Mouse (Mus musculus): ENCODE data around the gene Taf1c.

Taf1c gene

DNA sequence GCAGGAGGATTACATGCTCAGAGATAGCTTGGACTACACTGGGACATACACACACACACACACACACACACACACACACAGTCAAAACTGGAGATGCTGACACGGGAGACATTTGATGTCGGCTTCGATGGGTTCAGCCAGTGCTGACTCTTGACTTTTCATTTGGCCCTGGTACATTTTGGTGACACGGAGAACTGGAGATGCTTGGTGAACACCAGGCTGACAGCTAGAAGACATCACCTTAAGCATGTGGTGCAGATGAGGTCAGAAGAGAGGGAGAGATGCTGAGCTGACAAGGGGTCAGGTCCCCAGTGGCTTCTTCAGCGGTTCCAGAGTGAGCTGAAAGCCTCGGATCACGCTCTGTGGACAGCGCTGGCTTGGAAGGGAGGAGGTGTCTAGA lies 18.0 kb upstream of the Taf1c start:
- no peak for DNase-seq (ENCODE audit: low read depth, low spot score)

DNA sequence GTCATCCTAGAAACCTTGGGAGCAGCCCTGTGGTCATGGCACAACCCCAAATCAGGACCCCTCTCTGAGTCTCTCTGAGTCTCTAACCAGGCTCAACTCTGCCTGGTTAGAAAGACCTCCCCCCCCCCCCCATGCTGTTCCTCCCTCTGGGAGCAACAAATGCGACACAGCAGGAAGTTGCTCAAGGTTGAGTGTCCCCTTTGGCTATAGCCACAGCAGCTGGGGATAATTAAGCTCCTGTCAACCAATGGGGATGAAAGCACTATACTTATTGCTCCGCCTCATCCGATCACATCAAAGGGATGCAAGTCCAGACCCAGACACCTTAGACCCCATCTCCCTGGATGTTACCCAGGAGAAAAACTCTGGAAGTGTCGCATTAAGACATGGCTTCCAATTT lies 17.5 kb upstream of the Taf1c start:
- no peak for DNase-seq (ENCODE audit: low read depth, low spot score)

DNA sequence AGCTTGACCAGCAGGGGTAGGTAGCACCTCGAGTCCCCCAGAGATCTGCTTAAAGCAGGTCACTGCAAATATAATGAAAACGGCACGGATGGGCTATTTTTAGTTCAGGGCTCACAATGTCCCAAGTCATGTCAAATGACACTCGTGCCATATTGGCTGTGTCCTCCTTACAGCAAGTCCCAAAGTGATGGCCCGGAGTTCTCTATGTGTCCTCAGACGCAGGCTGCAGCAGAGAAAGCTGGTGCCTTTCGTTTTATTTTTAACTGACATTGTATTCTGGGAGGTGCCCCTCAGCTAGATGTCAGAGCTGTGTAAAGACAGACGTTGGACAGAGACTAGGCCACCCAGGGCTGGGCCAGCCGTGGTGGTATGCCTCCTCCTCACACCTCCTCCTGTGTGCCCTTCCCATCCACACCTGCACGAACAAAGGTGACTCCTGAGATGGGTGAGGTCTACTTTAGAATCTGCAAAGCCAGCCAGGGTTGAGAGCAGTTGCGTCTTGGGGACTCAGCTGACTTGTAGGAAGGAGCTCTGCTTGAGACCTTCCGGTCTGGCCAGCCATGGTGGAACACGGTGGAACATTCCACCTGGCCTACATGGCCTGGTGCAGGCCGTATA lies 15.9 kb upstream of the Taf1c start:
- DNase-seq (ENCODE audit: low read depth, low spot score) = no peak

DNA sequence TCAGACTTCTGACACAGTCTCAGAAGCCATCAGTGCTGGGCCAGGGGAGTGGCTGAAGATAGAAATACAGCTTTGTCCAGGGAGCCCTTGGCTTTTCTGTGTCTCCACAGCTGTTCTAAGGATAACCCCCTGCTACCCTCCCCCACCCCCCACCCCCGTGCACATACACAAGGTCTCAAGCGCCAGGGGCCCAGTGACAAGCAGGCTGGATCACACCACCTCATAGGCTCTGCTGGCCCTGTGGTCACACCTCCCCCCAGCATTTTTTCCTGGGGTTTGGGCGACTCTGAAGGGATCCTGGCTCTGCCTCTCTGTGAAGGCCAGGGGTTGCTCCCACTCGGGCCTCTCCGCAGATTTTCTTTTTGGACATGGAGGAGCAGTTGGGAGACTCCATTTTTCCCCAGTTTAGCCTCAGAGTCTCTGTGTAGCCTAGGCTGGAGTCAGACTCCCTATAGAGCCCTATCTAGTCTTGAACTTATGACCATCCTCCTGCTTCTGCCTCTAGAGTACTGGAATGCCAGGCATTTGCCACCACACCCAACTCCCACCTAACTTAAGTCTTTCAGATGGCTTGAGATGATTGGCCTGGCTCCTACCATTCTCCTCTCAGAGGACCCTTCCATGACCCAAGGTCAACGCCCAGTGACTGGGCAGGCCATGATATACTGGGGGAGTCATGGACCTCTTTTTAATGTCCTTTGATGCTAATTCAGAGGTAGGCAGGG lies 15.3 kb upstream of the Taf1c start:
- DNase-seq (ENCODE audit: low read depth, low spot score) = no peak

DNA sequence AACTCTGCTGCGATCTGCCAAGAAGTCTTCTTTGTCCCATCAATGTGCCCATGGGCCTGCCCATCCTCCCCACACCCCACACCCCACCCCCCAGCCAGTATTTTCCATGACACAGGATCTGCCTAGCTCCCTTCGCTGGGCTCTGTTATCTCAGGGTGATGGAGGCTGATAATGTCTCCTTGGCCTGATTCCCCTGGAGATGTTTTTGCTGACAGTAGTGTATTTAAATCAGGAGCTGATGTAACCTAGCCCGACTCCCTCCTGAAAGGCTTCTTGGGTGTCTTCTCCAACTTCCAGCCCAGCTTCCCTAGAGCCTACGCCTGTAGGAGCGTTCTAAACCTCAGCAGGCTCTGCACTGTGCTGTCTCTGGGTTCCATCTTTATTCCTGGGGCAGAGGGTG lies 13.9 kb upstream of the Taf1c start:
- no peak for DNase-seq (ENCODE audit: low read depth, low spot score)

DNA sequence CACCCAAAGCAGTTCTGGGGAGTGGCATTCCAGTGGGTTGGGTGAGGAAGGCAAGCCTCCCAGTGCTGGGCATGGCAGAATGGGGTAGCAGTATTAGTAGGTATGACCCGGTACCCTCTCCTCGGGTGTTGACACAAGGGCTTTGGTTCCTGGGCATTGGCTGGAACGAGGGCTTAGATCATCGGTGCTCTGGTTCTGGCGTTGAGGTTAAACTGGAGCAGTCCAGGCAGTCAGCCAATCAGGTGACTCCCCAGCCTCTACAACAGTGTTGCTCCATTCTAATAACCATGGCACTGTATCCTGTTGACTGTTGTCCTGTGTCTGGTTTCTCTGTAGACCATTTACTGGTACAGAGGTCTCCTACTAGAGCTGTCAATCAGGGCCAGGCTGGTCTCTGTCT lies 12.6 kb upstream of the Taf1c start:
- no peak for DNase-seq (ENCODE audit: low read depth, low spot score)

DNA sequence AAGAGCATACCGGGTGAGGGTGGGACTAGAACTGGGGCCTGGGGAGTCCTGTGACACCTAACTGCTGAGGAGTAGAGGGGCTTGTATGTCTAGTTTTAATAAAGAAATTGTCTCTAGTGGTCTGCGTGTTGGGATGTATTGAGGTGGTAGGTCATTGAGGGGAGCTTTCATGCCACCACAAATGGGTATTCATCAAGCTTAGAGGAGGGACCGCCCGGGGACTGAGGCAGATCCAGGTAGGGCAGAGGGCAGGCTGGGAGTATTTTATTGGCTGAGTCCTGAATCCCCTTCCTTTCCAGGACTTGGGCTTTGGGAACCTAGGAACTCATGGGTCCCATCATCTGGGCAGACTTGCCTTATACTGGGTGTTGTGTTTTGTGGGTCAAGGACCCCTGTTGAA lies 11.8 kb upstream of the Taf1c start:
- no peak for DNase-seq (ENCODE audit: low read depth, low spot score)

DNA sequence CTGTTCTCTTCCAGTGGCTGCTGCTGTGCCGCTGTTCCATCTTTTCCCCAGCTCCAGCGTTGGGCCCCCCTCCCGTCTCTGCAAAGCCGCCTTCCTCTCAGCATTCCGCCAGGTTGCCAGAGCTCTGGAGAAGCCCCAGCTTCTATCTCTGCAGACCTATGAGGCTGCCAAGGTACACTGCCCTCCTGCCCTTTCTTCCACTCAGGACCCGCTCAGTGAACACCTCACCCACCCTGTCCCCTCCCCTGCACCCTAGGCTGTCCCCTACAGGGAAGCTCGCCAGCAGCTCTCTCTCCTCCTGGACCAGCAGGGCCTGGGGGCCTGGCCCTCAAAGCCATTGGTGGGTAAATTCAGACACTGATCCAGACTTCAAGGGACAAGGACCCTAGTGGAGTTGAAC lies 11.3 kb upstream of the Taf1c start:
- no peak for DNase-seq (ENCODE audit: low read depth, low spot score)

DNA sequence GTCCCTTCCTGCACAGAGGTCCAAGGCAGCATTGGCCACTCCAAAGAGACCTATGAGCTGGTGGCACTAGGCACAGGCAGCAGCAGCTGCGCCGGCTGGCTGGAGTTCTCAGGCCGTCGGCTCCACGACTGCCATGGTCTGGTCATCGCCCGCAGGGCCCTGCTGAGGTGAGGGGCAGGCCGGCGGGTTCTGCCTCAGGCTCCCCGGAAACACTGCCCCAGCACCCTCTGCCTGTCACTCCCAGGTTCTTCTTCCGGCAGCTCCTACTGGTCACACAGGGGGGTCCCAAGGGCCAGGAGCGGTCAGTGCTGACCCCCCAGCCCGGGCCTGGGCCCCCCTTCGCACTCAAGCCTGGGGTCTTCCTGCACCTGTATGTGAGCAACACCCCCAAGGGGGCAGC lies 10.1 kb upstream of the Taf1c start:
- no peak for DNase-seq (ENCODE audit: low read depth, low spot score)

DNA sequence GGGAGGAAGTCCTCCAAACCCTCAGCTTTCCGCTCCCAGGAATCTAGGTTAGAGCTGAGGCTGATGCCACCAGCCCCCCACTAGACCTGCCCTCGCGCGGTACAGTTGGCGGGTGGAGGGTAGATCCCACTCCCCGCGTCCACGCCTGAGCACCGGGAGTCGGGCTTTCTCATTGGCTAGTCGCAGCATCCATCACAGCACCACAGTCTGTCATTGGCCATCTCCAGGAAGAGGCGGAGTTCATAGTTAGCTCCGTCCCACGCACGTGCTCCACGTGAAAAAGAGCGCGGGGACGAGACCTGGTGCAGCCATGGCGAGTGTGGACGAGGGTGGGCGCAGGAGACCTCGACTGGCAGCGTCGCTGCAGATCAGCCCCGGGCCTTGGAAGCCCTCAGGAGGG lies 7.4 kb upstream of the Taf1c start, which contains the start of gene Adad2:
Adad2 (plus strand) TSS at position 277 of the 400 bp plus-strand sequence.
- no peak for DNase-seq (ENCODE audit: low read depth, low spot score)

DNA sequence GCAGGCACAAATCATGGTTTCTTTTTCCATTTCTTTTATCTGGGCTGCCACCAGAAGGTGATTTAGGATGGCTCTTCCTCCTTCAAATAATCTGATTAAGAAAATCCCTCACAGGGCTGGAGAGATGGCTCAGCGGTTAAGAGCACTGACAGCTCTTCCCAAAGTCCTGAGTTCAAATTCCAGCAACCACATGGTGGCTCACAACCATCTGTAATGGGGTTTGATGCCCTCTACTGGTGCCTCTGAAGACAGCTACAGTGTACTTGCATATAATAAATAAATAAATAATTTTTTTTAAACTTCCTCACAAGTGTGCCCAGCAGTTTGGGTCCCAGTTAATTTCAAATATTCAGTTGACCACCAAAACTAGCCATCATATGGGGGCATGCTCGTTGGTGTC lies 1.2 kb upstream of the Taf1c start:
- peak; percentile 42 for DNase-seq (ENCODE audit: low read depth, low spot score)

DNA sequence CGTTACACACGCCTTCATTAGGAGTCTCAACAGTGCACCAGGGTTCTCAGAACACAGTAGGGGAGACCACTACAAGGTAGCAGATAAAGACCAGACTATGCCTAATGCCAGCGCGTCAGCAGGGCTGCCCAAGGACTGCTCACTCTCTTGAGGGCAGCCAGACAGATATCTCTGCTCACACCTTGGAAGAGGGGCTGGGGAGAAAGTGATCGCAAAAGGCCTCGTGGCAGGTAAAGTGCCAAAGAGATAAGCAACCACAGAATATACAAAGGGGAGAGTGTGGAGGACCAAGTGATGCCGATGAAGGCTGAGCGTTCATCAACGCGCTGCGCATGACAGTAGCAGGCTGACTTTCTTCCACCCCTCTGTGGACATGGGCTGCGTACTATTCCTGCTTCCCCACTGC lies 621 bp downstream of the Taf1c start:
- DNase-seq (ENCODE audit: low read depth, low spot score) = no peak

DNA sequence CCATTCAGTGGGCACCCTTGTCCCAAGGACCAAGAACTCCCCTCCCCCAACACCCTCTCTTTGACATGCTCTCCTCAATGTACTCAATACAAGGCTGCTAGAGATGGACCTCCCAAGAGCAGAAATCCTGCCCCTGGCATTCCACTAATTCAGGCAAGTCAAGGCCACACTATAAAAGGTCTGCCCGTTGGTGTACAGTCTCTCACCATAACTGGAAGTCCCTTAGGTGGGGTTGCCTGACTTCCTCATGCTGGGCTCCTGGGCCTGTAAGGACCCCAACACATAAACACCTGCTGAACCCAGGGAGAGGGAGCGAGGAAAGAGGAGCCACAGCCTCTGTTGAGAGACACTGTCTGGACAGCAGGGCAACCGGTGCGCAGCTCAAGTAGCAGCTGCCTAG lies 1.3 kb downstream of the Taf1c start:
- DNase-seq (ENCODE audit: low read depth, low spot score) = no peak

DNA sequence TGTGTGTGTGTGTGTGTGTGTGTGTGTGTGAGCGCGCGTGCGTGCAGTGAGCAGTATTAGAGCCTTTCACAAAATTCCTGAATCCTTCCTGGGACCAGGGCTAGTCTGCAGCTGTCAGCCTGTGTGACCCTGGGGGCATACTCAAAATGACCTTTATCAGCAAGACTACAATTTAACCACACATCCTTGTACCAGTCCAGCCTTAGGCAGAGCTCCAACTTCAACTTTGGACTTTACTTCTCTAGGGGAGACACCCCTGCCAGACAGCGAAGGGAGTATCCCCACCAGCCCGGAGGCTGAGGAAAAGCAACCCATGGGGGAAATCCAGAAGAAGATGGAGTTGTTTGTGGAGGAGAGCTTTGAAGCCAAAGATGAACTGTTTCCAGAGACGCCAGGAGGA lies 13.6 kb downstream of the Taf1c start:
- no peak for DNase-seq (ENCODE audit: low read depth, low spot score)

DNA sequence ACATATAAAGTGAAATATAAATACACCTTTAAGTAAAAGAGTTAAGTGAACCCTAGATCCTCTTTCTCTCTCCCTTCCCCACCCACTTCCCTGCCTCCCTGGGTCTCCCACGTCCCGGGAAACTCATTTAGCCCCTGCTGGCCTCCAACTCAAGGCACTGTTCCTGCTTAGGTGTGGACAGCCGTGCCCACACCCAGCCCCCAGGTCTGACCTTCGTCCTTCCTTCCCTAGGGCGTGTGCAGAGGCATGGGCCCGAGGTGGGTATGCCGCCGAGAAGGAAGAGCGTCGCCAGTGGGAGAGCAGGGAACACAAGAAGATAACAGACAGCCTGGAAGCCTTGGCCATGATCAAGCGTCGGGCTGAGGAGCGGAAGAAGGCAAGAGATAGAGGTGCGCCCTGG lies 14.7 kb downstream of the Taf1c start:
- no peak for DNase-seq (ENCODE audit: low read depth, low spot score)

DNA sequence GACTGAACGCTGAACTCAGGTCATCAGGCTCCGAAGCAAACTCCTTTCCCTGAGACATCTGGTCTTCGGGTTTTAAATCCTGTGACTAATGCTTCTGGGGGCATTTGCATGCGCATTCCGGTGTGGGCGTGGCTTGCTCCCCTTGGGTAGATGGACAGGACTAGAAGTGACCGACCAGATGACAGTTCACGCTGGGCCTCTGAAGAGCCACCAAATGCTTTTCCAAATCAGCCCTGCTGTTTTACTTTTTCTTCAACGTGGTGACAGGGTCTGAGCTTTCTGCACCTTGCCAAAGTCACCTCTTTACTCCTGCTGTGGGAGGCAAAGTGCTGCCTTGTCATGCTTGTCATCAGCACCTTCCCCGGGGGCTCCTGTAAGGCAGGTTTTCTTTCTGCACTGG lies 16.2 kb downstream of the Taf1c start:
- DNase-seq (ENCODE audit: low read depth, low spot score) = no peak

DNA sequence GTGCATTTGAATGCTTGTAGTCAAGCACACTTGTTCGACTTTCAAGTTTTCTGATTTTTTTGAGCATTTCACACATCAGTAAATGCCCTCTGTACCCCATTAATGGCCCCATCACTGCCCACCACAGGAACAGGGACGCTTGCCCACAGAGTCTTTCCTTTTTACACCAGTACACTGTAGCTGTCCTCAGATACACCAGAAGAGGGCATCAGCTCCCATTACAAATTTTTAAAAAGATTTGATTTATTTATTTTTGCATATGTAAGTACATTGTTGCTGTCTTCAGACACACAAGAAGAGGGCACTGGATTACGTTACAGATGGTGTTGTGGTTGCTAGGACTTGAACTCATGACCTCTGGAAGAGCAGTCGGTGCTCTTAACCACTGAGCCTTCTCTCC lies 16.7 kb downstream of the Taf1c start:
- no peak for DNase-seq (ENCODE audit: low read depth, low spot score)

DNA sequence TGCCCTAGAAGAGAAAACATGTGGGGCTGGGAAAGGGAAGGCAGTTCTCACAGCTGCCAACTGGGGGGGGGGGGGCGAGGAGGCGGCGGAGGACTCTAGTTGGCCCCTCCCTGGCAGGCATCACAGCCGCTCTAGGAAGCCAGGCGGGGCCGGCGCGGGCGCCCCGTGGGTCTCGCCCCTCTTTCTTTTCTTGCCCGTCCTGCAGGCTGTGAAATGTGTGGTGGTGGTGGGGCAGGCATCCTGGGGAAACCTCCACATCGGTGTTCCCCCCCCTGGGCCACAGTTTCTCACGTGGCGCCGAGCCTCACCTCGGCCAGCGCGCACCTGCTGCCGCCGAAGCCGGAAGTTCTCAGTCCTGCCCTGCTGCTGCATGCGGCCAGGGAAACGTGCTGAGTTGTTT lies 19.1 kb downstream of the Taf1c start:
- peak; percentile 88 for DNase-seq (ENCODE audit: low read depth, low spot score)

DNA sequence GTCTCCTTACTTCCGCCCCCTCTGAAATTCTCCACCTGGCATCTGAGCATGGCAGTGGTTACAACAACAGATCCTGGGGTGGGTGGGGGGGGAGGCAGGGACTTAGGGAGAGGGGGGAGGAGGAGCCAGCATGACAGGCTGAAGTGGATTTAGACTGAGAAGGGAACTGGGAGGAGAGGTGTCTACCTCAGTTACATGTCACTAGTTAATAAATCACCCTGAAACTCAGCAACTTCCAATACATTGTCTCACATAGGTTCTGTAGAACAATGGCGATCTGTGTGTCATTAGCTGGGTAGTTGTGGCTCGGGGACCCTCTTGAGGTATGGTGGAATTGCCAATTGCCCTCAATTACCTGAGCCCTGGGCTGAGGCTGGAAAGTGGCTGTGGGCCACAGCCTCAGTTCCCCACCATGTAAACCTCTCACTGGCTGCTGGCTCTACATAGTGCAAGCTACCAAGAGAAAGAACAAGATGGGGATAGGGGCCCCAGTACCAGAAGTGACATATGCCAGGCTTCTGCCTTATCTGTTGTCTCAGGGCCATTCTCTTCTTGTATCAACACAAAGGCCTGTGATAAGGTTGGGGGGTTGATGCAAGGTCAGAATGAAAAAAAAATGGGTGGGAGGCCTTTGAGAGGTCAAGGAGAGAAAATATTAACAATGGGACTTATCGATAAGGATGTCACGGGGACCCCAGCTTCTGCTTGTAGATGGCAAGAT lies 24.4 kb downstream of the Taf1c start:
- DNase-seq (ENCODE audit: low read depth, low spot score) = no peak

DNA sequence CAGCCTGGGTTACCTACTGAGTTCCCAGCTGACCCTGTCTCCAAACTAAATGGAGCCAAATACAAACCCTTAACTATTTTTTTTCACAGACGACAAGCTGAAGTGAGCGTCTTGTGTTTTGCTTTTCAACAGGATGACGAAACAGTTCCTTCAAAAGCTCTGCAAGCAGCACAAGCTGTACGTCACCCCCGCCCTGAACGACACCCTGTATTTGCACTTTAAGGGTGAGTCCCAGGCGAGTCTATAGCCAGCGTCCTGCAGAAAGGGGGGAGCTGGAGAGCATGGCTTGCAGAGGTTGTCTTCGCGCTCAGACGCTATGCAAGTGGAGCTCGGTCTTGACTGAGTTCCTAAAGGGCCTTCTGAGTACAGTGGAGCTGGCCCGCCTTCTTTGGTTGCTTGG lies 25.9 kb downstream of the Taf1c start:
- DNase-seq (ENCODE audit: low read depth, low spot score) = no peak

DNA sequence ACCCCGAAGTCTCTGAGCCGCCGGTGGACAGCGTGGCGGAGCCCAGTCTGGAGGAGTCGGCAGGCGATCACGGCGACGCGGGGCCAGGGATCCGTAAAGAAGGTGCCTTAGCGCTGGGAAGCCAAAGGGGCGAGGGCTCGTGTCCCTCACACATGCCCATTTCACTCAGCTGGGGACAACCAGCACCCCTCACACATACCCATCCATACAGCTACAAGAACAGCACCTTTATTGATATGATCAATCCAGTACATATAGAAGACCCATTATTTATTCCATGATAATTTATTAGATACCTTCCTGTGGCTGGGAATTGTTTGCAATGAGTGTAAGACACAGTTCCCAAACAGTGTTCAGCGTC lies 29.7 kb downstream of the Taf1c start:
- DNase-seq (ENCODE audit: low read depth, low spot score) = no peak

DNA sequence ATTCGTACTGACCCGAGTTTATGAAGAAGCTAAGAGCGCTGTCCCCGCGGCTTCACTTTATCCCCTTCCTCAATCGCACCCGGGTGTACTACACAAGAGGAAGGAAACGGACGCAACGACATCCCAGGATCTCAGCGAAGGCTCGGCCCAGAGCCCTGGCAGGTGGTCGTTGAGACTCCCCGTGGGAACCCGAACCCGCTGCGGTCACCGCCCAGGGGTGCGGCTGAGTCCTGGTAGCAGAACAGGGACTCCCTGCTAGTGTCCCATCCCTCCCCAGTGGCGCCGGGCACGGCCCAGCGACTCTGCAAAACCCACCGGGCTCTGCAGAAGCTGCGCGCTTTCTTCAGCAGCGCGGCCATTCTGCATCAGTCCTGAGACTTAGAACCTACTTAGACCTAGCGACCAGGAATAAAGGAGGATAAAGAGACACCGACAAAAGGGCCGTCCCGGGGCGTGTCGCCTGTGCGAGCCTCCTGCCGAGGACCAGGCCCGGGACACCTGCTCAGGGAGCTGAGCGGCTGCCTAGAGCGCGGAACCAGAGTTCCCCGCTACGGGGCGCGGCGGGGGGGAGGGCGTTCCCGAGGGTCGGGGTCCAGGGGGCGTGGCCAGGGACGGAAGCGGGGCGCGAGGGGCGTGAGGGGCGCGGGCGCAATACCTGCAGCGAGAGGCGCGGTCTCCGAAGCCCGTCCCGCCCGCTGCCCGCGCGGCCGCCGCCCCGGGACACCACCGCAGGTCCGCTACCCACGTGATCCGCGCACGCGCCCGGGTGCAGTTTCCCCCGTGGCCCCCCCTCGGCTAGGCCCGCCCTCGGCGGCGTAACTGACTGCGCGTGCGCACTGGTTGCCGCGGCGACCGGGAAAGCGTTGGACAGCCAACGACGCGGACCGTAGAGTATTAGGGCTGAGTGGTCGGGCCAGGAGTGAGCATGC lies 30.3 kb downstream of the Taf1c start, which contains the start of the genes Hsdl1 and Dnaaf1:
Hsdl1 (minus strand) TSS at position 747 of the 929 bp plus-strand sequence.
Dnaaf1 (plus strand) TSS at position 799 of the 929 bp plus-strand sequence.
- DNase-seq (ENCODE audit: low read depth, low spot score) = peak; percentile 93

All from CD4-positive helper T cell, adult 2 months (primary cell).